ENCODE assay signal across 8 mouse cellular contexts in the genomic region with DNA sequence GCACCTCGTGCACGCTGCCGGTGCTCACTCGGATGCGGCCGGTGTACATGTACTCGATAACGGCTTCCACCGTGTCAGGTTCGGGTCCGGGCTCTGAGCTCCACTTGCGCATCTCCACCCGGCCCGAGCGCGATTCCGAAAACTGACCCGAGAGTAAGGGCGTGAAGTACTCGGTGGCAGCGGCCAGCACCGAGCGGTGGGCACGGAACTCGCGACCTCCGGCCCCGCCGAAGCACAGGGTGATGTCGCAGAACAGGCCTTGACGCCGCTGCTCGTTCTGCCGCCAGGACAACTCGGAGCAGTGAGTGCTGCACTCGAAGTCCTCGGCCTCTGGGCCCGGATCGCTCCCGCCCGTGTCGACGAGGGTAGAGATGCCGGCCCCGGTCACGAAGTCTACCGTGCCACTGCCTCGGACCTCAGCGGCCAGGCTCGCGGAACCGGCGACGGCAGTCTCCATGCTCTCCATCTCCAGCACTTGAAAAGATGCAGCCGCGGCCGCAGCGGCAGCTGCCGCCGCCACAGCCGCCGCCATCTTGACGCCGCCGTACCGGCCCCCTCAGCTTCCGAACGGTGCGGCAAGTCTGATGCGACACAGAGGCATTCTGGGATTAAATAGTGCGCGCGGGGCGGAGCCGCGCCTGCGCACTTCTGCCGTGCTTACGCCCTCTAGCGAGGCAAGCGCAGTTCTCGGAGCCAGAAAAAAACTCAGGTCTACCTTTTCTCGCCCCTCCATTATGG. TPM values are rescaled to one million over a fixed set of nuclear protein-coding genes. Genes with fewer than 3 reads are reported as not detected.
A peak's percentile ranks its signal among the peaks of the same experiment; 100 is the strongest.
DNase-seq lines count a peak whose midpoint lies in the region; ATAC-seq lines count a peak whose summit lies in the region.

Klhl11 (minus strand) TSS at position 545 of the 738 bp plus-strand sequence.

- H3K4me2 ChIP-seq in hindbrain, embryonic 16.5 days (ENCODE audit: low read length): peak within 1 kb of the TSS; percentile 76

- H3K9ac ChIP-seq in hindbrain, embryonic 16.5 days (ENCODE audit: low read depth, low read length): peak within 1 kb of the TSS; percentile 96

- peaks cover 50% of the 10 kb centered on the region for H3K79me2 ChIP-seq in macrophage (ENCODE audit: inconsistent target)

- DNase-seq in T-cell, adult 2 months (ENCODE audit: low spot score): peak; percentile 95
- DNase-seq in cerebellum, postnatal 36 days: peak; percentile 91 to 92
- DNase-seq in gastrocnemius, adult 18-20 months (ENCODE audit: low spot score): peak; percentile 89
- DNase-seq in left cerebral cortex, adult 18-20 months (ENCODE audit: low spot score in 2 of 2): peak; percentile 87 to 91
- DNase-seq in right cerebral cortex, adult 18-20 months: peak; percentile 90
- peak; percentile 57 for DNase-seq in urinary bladder, postnatal 10 days (ENCODE audit: low spot score)

- H3K9me3 ChIP-seq in hindbrain, embryonic 16.5 days (ENCODE audit: control insufficient read depth, low read length): no peaks in the 10 kb centered on the region

- H3K4me1 ChIP-seq in hindbrain, embryonic 16.5 days (ENCODE audit: control insufficient read depth, insufficient read depth, low read depth, low read length): peaks cover 18% of the 10 kb centered on the region

- peak within 1 kb of the TSS; percentile 90 for H3K27ac ChIP-seq in hindbrain, embryonic 16.5 days (ENCODE audit: low read depth, low read length)
- no peak within 1 kb of the TSS for H3K27ac ChIP-seq in macrophage

- under 1% methylated on average over 82 of the region's 83 CpGs for WGBS in hindbrain, embryonic 16.5 days
- WGBS in macrophage (ENCODE audit: missing documents): 1% methylated on average over 83 of the region's 83 CpGs

- peaks cover 13% of the 10 kb centered on the region for H3K36me3 ChIP-seq in hindbrain, embryonic 16.5 days (ENCODE audit: control insufficient read depth, insufficient read depth, low read length)
- H3K36me3 ChIP-seq in macrophage (ENCODE audit: inconsistent target): no peaks in the 10 kb centered on the region

- no peaks in the 10 kb centered on the region for H3K27me3 ChIP-seq in hindbrain, embryonic 16.5 days (replicated peaks; ENCODE audit: control insufficient read depth, insufficient read depth, low read length)

- peak; percentile 93 for ATAC-seq in hindbrain, embryonic 16.5 days

- peak within 1 kb of the TSS; percentile 94 for H3K4me3 ChIP-seq in hindbrain, embryonic 16.5 days (ENCODE audit: low read length)
- peak within 1 kb of the TSS; percentile 44 for H3K4me3 ChIP-seq in macrophage (ENCODE audit: inconsistent target)

RNA-seq across cellular contexts. Expression of gene Klhl11, which starts in this region (rescaled TPM):
- total RNA-seq in gastrocnemius, adult 18-20 months (2021): 1 to 10 TPM; 2.7 to 4.2 TPM
- polyA plus RNA-seq in hindbrain, embryonic 16.5 days (2015; fragmentation: Nextera tagmentation; extraction: Ambion mirVana): 9.1 and 10.4 TPM in 2 replicates
- 100 to 1,000 TPM; 104 to 106 TPM for total RNA-seq in left cerebral cortex, adult 18-20 months (2021)
- total RNA-seq in macrophage (2018; cell fraction: chromatin; rRNA removed): 10 to 100 TPM in 16 of 26 experiments, 1 to 10 TPM in 10; 4.5 to 22.0 (median 11.2) TPM
- total RNA-seq in macrophage (2018; cell fraction: cytosol; rRNA removed): 10 to 100 TPM in 19 of 26 experiments, 1 to 10 TPM in 7; 8.3 to 17.1 (median 12.5) TPM
- total RNA-seq in macrophage (2018; cell fraction: nucleus; rRNA removed): 10 to 100 TPM in 18 of 26 experiments, 1 to 10 TPM in 8; 6.9 to 23.3 (median 12.2) TPM
- 2.1 to 4.8 TPM (median 4.6 TPM) in 3 replicates for polyA plus RNA-seq in macrophage (2018)

Comparison
In these comparisons a context has a peak if more than half of its experiments do, and no peak if none do; other contexts are left out.
1. RNA of gene Klhl11 (total RNA-seq): 104 to 106 TPM in left cerebral cortex, adult 18-20 months; 2.7 to 4.2 TPM in gastrocnemius, adult 18-20 months; every median in the first group is over 10 times any median in the second.
2. Peak in every context shown above with its lines, with median percentiles within 50 percentile points of each other: DNase-seq.